Mouse (Mus musculus) bone marrow macrophage, adult 2 months (primary cell): ENCODE data around the gene Pramel7.
"Not testable (repeated sequence)": the region's sequence is repeated elsewhere in the genome, so short reads cannot be mapped to it uniquely, and the experiment has no call there.

Experiments used
- CTCF ChIP-seq: IDR thresholded peaks from 2 replicates; pipeline ENCODE4 v1.5.1; 2012; ENCODE audit warnings: low read depth, mild to moderate bottlenecking, low read length, moderate library complexity
- POLR2A ChIP-seq: IDR thresholded peaks from 2 replicates; pipeline ENCODE4 v1.6.1; 2012; ENCODE audit warnings: mild to moderate bottlenecking, low read depth, low read length, borderline replicate concordance

DNA sequence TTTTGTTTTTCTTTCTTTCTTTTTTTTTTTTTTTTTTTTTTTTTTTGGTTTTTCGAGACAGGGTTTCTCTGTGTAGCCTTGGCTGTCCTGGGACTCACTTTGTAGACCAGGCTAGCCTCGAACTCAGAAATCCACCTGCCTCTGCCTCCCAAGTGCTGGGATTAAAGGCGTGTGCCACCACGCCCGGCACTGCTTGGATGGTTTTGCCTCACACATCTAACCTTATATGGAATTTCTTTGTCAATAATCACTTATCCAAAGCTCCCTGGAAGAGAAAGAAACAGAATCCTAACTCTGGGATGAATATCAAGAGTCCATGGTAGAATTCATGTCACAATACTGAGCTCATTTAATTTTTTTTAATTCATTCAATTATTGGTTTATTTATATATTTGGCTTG is at the start of gene Pramel7:
- TF ChIP-seq CTCF, POLR2A: not testable (repeated sequence)
